Mouse (Mus musculus): Measurements from ENCODE around the gene Ripor3. TPM values are rescaled to one million over a fixed set of nuclear protein-coding genes. Genes with fewer than 3 reads are reported as not detected.

Ripor3 gene
- polyA plus RNA-seq, 1 experiment from 2014 or later = 3.0 TPM

- H3K4me2 ChIP-seq (replicated peaks; ENCODE audit: low read depth) = no peak overlapping the region
- no peak for DNase-seq (ENCODE audit: low spot score)
These were observed 26.0 kb downstream of the Ripor3 start for GRCm38 (mm10) chr2:167984371-167984770.

GRCm38 (mm10) chr2:167982646-167983045 lies 27.8 kb downstream of the Ripor3 start:
- WGBS = 56% methylated on average over 9 of the region's 9 CpGs
- Histone ChIP-seq H3K9ac (ENCODE audit: low read length) (no peak overlapping the region), H3K36me3 (ENCODE audit: control insufficient read depth, insufficient read depth, low read length) (peaks cover 6% of the 10 kb centered on the region; the same call in 1 of the 2 replicates), H3K4me1 (replicated peaks; ENCODE audit: control insufficient read depth, insufficient read depth) (peaks cover 3% of the 10 kb centered on the region; the same call in 1 of the 2 replicates), H3K4me2 (replicated peaks; ENCODE audit: low read depth) (no peak overlapping the region), H3K4me3 (ENCODE audit: low read depth, low read length) (no peak overlapping the region), H3K27ac (replicated peaks) (no peak overlapping the region), H3K27me3 (ENCODE audit: control insufficient read depth, insufficient read depth, low read length) (no peaks in the 10 kb centered on the region), H3K9me3 (ENCODE audit: control insufficient read depth, low read length) (no peaks in the 10 kb centered on the region)
- no peak for TF ChIP-seq EP300 (optimal IDR thresholded peaks at IDR 0.05)
- peak; percentile 72 for TF ChIP-seq CTCF (IDR thresholded peaks at IDR 0.05; ENCODE audit: low read depth)
- peak; percentile 75 for DNase-seq (ENCODE audit: low spot score)
- no peak for ATAC-seq (ENCODE audit: low FRiP score, low TSS enrichment)

More at GRCm38 (mm10) chr2:167984371-167984770, 26.0 kb downstream of the Ripor3 start:
- Histone ChIP-seq H3K36me3 (ENCODE audit: control insufficient read depth, insufficient read depth, low read length) (peaks cover 6% of the 10 kb centered on the region; the same call in 1 of the 2 replicates), H3K9me3 (ENCODE audit: control insufficient read depth, low read length) (no peaks in the 10 kb centered on the region), H3K27me3 (ENCODE audit: control insufficient read depth, insufficient read depth, low read length) (no peaks in the 10 kb centered on the region), H3K4me3 (ENCODE audit: low read depth, low read length) (no peak overlapping the region), H3K4me1 (replicated peaks; ENCODE audit: control insufficient read depth, insufficient read depth) (peaks cover 8% of the 10 kb centered on the region; the same call in 1 of the 2 replicates), H3K9ac (ENCODE audit: low read length) (no peak overlapping the region), H3K27ac (replicated peaks) (no peak overlapping the region)
- 79% methylated on average over 5 of the region's 5 CpGs for WGBS
- TF ChIP-seq EP300 (optimal IDR thresholded peaks at IDR 0.05) = no peak
- no peak for TF ChIP-seq CTCF (IDR thresholded peaks at IDR 0.05; ENCODE audit: low read depth)
- no peak for ATAC-seq (ENCODE audit: low FRiP score, low TSS enrichment)

- ATAC-seq (ENCODE audit: low FRiP score, low TSS enrichment) (no peak), DNase-seq (ENCODE audit: low spot score) (no peak)
- Histone ChIP-seq H3K4me3 (ENCODE audit: low read depth, low read length) (no peak overlapping the region), H3K36me3 (ENCODE audit: control insufficient read depth, insufficient read depth, low read length) (peaks cover 24% of the 10 kb centered on the region), H3K9ac (ENCODE audit: low read length) (no peak overlapping the region), H3K4me2 (replicated peaks; ENCODE audit: low read depth) (no peak overlapping the region), H3K4me1 (replicated peaks; ENCODE audit: control insufficient read depth, insufficient read depth) (no peaks in the 10 kb centered on the region), H3K27me3 (ENCODE audit: control insufficient read depth, insufficient read depth, low read length) (no peaks in the 10 kb centered on the region), H3K9me3 (ENCODE audit: control insufficient read depth, low read length) (no peaks in the 10 kb centered on the region), H3K27ac (replicated peaks) (no peak overlapping the region)
- 70% methylated on average over 10 of the region's 10 CpGs for WGBS
- TF ChIP-seq EP300 (optimal IDR thresholded peaks at IDR 0.05) = no peak
- no peak for TF ChIP-seq CTCF (IDR thresholded peaks at IDR 0.05; ENCODE audit: low read depth)
These were observed 30.0 kb downstream of the Ripor3 start for GRCm38 (mm10) chr2:167980391-167980790.

GRCm38 (mm10) chr2:167978271-167978670 lies 32.1 kb downstream of the Ripor3 start:
- H3K27ac ChIP-seq (replicated peaks) = no peak overlapping the region
- H3K4me1 ChIP-seq (replicated peaks; ENCODE audit: control insufficient read depth, insufficient read depth) = no peaks in the 10 kb centered on the region
- no peaks in the 10 kb centered on the region for H3K9me3 ChIP-seq (ENCODE audit: control insufficient read depth, low read length)
- TF ChIP-seq CTCF (IDR thresholded peaks at IDR 0.05; ENCODE audit: low read depth) (no peak), EP300 (optimal IDR thresholded peaks at IDR 0.05) (no peak)
- DNase-seq (ENCODE audit: low spot score) = peak; percentile 36
- no peaks in the 10 kb centered on the region for H3K27me3 ChIP-seq (ENCODE audit: control insufficient read depth, insufficient read depth, low read length)
- H3K9ac ChIP-seq (ENCODE audit: low read length) = no peak overlapping the region
- 83% methylated on average over 10 of the region's 10 CpGs for WGBS
- peak; percentile 25; the same call in 1 of the 2 replicates for ATAC-seq (ENCODE audit: low FRiP score, low TSS enrichment)
- no peak overlapping the region for H3K4me2 ChIP-seq (replicated peaks; ENCODE audit: low read depth)
- H3K36me3 ChIP-seq (ENCODE audit: control insufficient read depth, insufficient read depth, low read length) = peaks cover 37% of the 10 kb centered on the region
- H3K4me3 ChIP-seq (ENCODE audit: low read depth, low read length) = no peak overlapping the region

- no peaks in the 10 kb centered on the region for H3K4me1 ChIP-seq (replicated peaks; ENCODE audit: control insufficient read depth, insufficient read depth)
- H3K4me3 ChIP-seq (ENCODE audit: low read depth, low read length) = no peak overlapping the region
- H3K9me3 ChIP-seq (ENCODE audit: control insufficient read depth, low read length) = no peaks in the 10 kb centered on the region
- no peak overlapping the region for H3K9ac ChIP-seq (ENCODE audit: low read length)
- 81% methylated on average over 12 of the region's 12 CpGs for WGBS
- TF ChIP-seq EP300 (optimal IDR thresholded peaks at IDR 0.05) (no peak), CTCF (IDR thresholded peaks at IDR 0.05; ENCODE audit: low read depth) (no peak)
- ATAC-seq (ENCODE audit: low FRiP score, low TSS enrichment) (no peak), DNase-seq (ENCODE audit: low spot score) (no peak)
- no peak overlapping the region for H3K4me2 ChIP-seq (replicated peaks; ENCODE audit: low read depth)
- no peak overlapping the region for H3K27ac ChIP-seq (replicated peaks)
- H3K27me3 ChIP-seq (ENCODE audit: control insufficient read depth, insufficient read depth, low read length) = no peaks in the 10 kb centered on the region
- H3K36me3 ChIP-seq (ENCODE audit: control insufficient read depth, insufficient read depth, low read length) = peaks cover 37% of the 10 kb centered on the region
These were observed 34.7 kb downstream of the Ripor3 start for GRCm38 (mm10) chr2:167975746-167976145.

- peaks cover 47% of the 10 kb centered on the region for H3K36me3 ChIP-seq (ENCODE audit: control insufficient read depth, insufficient read depth, low read length)
- TF ChIP-seq CTCF (IDR thresholded peaks at IDR 0.05; ENCODE audit: low read depth) (no peak), EP300 (optimal IDR thresholded peaks at IDR 0.05) (no peak)
- H3K9ac ChIP-seq (ENCODE audit: low read length) = no peak overlapping the region
- 36% methylated on average over 1 of the region's 1 CpGs for WGBS
- no peak overlapping the region for H3K27ac ChIP-seq (replicated peaks)
- DNase-seq (ENCODE audit: low spot score) (peak; percentile 53), ATAC-seq (ENCODE audit: low FRiP score, low TSS enrichment) (peak; percentile 13; the same call in 1 of the 2 replicates)
- no peaks in the 10 kb centered on the region for H3K9me3 ChIP-seq (ENCODE audit: control insufficient read depth, low read length)
- H3K4me3 ChIP-seq (ENCODE audit: low read depth, low read length) = no peak overlapping the region
- H3K27me3 ChIP-seq (ENCODE audit: control insufficient read depth, insufficient read depth, low read length) = no peaks in the 10 kb centered on the region
- no peaks in the 10 kb centered on the region for H3K4me1 ChIP-seq (replicated peaks; ENCODE audit: control insufficient read depth, insufficient read depth)
- no peak overlapping the region for H3K4me2 ChIP-seq (replicated peaks; ENCODE audit: low read depth)
These were observed 37.6 kb downstream of the Ripor3 start for GRCm38 (mm10) chr2:167972809-167973208.

Measured in stomach, postnatal 0 days (tissue).